Mouse (Mus musculus): ENCODE measurements around the gene Bbox1. TPM values are rescaled to one million over a fixed set of nuclear protein-coding genes. Genes with fewer than 3 reads are reported as not detected.

Bbox1 gene
- not detected in 4 replicates for total RNA-seq (2023)

DNA sequence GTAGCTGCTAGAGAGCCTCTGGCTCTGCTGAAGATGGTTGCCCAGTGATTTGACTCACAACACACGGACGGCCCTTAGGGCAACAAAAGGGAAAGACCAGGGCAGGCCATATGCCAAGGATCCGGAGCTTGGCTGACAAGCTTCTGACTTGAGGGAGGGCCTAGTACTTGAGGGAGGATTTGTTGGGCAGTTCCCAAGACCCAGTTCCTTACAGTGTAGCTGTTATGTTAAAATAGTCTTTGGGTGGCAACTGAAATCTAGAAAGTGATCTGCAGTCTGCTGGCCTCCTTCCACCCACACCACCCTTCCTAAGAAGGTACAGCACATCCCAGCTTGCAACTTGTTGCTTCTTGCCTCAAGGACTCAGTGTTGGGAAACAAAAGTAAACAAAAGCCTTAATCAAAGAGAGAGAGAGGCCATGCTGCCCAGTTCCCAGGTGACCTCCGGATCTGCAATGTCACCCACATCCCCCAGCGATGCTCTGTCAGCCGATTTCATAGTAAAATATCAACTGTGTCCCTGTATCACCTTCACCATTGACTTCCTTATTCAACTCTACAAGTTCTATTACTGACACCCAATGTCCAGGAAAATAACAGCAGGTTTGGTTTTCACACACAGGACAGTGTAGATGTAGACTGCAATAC is at the start of gene Bbox1:
Gene Bbox1, minus strand, starts transcription at position 52 of the 647 bp plus-strand sequence.

GRCm38 (mm10) chr2:110362432-110363283 is 48.3 kb upstream of the Bbox1 start, which contains the start of gene Fibin:
TSS of gene Fibin (minus strand) at chr2:110363183.

Other genes starting within 250 kb of the Bbox1 start
- gene Fibin, start 48.6 kb upstream of the Bbox1 start, total RNA-seq (2023), result not detected in 4 replicates